Mouse (Mus musculus): Measurements from ENCODE around the gene Endog.
"Not testable (repeated sequence)": the region's sequence is repeated elsewhere in the genome, so short reads cannot be mapped to it uniquely, and the experiment has no call there.

Endog gene

GRCm38 (mm10) chr2:30171997-30172382 is 697 bp downstream of the Endog start:
- no peak for DNase-seq

GRCm38 (mm10) chr2:30173541-30174240 is 2.4 kb downstream of the Endog start:
- DNase-seq: no peak

DNA sequence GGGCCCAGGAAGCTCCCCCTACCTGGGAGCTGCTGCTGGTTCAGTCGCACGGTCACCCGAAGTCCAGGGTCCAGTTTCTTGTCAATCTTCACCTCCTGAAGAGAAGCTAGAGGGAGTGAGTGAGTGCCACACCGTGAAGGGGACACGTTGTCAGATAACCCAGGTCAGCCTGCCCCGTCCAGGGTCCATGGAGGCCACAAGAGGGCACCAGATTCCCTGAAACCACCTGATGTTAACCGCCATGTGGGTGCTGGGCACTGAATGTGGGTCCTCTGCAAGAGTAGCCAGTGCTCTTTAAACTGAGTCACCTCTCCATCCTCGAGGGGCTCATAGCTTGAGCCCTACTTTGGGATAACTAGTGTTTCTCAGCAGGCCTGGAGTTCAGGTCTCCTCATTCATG is 4.6 kb downstream of the Endog start:
- no peak for DNase-seq

DNA sequence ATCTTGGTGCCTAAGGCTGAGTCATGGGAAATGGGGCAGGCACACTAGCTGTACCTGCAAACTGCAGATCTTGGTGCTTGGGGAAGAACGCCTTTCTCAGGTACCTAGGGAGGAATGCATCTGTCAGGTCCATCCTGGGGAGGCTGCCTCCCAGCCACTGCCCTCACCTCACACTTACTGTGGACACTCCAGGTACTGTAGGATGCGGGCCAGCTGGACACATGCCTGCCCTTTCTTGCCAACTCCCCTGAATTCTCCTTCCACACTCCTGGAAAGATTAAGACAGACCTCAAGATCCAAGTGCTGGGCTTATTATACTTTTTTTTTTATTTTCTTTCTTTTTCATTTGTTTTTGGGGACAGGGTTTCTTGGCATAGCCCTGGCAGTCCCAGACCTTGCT is 5.3 kb downstream of the Endog start:
- DNase-seq: no peak

DNA sequence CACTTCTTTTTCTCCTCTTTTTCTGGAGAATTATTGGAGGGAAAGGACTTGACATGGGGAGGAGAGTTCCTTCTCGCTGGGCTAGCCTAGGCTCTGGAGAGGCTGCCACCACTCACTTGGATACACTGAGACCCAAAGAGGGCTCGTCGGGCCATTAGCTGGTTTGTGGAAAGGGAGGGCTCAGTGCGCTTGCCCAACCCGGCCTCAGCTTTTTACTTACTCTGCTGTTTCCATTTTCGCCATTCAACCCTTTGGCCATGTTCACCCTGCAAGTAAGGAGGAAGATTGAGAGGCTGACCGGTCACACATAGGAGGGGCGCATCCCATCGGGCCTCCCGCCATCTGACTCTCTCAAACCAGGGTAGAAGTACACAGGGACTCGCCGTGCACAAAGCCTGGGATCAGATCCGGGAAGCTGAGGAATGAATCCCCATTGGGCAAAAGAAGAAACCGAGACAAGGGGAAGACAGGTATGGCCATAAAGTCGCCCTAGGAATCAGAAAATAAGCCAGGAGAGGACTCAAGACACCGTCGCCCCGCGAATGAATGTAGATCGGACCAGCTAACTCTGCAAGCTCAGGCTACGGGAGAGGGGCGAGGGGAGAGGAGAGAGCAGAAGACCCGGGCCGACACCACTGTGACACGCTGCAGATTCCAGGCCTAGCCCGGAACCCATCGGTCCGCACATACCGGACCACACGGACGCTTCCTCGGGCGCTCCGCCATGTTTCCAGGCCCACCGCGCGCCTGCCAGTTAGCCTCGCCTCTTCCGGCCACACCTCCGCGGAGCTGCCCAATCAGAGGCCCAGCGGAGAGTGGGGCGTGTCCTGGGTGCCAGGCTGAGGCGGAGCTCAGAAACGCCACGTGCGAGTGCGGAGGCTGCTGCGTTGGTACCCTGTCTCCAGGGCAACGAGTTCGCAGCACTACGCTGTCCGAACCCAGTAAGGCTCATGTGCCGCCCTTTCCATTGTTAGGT is 6.7 kb downstream of the Endog start, which contains the start of gene Spout1:
Gene Spout1 (minus strand): TSS at position 760 of the 976 bp plus-strand sequence.
- peak; percentile 97 for DNase-seq

DNA sequence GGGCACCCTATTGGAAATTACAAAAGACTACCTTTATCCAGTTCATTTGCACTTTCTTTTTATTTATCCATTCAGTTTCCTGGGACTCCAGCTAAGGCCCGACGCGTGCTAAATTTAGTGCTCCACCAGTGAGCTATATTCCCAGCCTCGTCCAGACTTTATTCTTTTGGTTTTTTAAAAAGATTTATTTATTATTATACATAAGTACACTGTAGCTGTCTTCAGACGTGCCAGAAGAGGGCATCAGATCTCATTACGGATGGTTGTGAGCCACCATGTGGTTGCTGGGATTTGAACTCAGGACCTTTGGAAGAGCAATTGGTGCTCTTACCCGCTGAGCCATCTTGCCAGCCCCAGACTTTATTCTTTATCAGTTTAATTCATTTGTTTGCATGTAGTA is 7.4 kb downstream of the Endog start:
- DNase-seq: not testable (repeated sequence)

DNA sequence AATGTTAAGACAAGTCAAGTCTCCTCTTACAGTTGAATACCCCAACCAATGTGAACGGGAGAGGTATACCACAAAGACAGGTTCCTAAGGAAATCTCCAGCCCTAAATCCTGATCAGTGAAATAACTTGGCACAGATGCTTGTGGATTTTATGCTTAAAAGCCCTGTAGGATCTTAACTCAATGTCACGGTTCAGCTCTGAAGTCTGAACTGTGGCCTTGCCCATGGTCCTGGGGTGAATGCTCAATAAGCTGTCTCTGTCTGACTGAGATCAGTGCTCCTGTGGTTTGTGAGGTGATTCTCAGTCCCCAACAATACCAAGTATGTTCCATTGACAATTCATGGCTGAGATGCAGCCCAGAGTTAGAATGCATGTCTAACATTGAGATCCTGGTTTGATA is 11.1 kb downstream of the Endog start:
- DNase-seq: no peak

GRCm38 (mm10) chr2:30183721-30184120 is 12.4 kb downstream of the Endog start:
- no peak for DNase-seq

- DNase-seq: no peak
These were observed 14.0 kb downstream of the Endog start for GRCm38 (mm10) chr2:30185276-30185675.

GRCm38 (mm10) chr2:30185681-30186080 is 14.4 kb downstream of the Endog start:
- DNase-seq: no peak

- DNase-seq: no peak
These were observed 20.7 kb downstream of the Endog start for GRCm38 (mm10) chr2:30191790-30192580.

DNA sequence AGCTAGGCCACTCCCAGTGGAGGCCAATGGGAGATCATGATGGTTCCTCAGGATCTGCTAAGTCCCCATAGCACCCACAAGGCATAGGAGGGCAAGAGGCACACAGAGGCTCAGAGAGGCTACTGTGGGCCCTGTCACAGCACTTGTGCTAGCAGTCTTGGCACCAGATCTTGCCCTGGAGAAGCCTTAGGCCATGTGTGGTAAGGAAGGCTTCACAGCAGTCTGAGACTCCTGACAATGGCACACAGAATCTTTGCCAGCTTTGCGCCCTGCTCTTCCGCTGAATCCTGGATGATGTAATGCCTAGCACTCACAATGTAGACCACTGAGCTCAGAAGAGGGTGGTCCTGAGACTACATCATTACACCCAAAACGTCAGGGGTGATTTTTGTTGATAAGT is 23.4 kb downstream of the Endog start:
- no peak for DNase-seq

- no peak for DNase-seq
These were observed 26.7 kb downstream of the Endog start for GRCm38 (mm10) chr2:30198021-30198420.

DNA sequence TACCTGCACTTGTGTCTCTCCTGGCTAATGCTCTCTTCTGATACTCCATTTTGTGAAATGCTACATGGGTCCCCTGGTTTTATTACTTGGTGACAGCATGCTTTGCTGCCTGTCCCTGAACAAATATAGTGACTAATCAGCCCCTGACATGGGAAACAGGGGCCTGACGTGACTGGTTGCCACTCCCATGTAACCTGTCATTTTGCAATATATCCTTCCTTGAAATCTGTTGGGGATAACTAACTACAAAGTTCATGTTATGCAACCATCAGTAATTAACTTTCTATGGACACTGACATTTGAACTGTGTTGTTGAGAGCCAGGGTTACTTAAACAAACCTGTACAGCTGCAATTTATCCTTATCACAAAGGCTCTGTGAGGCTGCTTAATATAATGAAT is 28.7 kb downstream of the Endog start:
- no peak for DNase-seq

DNA sequence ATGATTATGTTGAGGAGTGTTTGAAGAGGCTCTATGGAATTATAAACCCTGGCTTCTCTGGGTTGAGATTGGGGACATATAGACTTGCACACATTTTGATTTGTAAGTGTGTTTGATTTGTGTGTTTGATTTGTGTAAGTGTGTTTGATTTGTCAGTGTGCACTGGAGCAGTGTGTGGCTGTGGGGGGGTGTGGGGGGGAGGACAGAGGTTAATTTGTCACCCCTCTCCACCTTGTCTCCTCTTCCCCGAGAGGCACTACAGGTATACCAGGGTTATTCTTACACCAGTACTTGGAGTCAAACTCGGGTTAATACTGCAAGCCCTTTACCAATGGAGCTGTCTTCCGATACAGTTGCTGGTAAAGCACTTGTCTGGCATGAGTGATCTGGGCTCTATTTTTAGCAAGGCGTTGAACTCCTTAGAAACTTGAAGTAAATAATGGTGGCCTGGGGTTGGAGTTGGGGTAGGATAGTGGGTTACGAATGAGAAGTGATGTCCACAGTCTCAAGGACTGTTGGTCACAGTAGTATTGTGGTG is 29.2 kb downstream of the Endog start:
- no peak for DNase-seq

- no peak for DNase-seq
These were observed 32.1 kb downstream of the Endog start for GRCm38 (mm10) chr2:30203439-30203838.

- DNase-seq: no peak
These were observed 33.9 kb downstream of the Endog start for GRCm38 (mm10) chr2:30205255-30205628.

DNA sequence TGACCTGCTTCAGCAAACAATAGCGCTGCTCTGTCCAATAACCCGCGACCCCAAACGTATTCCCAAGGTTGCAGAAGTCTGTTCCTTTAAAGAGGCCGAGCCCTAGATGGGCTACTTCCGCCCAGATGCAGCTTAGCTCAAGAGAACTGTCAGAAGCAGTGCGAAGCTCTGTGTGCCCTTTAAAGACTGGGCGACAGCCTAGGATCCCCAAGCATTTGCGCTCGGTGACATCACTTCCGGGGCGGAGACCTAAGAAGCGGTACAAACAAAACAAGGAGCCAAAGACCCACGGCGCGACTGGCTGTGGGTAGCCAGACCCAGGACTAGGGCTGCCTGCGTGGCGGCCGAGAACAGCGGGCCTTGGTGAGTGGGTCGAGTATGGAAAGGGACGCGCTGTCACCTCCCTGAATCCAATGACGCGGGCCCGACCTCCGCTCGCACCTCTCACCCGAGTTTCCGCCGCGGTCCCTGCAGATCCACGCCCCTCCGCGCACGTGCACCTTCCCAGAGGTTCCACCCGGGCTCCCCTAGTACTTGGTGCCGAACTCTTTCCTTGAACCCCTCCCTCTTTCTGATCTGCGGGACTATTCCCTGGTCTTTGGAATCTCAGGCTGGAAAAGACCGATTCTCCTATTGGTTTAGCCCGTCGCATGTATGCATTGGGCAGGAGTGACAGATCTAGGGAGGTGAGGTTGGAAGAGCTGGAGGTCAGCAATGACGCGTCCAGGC is 34.5 kb downstream of the Endog start, which contains the start of gene Kyat1:
Gene Kyat1 (minus strand): TSS at position 219 of the 729 bp plus-strand sequence.
- DNase-seq: peak; percentile 88

GRCm38 (mm10) chr2:30207401-30207800 is 36.1 kb downstream of the Endog start:
- no peak for DNase-seq

GRCm38 (mm10) chr2:30207886-30208285 is 36.6 kb downstream of the Endog start:
- DNase-seq: no peak

GRCm38 (mm10) chr2:30211408-30212168 is 40.3 kb downstream of the Endog start:
- DNase-seq: no peak
